Mouse (Mus musculus) skeletal muscle tissue, adult 2 months (tissue): ENCODE data around the gene Hoxa9.

Experiments
- DNase-seq: peaks from one replicate; pipeline ENCODE4 v3.0.0-alpha.2; 2012; ENCODE audit warnings: low read depth, low spot score

Gene Hoxa9

DNA sequence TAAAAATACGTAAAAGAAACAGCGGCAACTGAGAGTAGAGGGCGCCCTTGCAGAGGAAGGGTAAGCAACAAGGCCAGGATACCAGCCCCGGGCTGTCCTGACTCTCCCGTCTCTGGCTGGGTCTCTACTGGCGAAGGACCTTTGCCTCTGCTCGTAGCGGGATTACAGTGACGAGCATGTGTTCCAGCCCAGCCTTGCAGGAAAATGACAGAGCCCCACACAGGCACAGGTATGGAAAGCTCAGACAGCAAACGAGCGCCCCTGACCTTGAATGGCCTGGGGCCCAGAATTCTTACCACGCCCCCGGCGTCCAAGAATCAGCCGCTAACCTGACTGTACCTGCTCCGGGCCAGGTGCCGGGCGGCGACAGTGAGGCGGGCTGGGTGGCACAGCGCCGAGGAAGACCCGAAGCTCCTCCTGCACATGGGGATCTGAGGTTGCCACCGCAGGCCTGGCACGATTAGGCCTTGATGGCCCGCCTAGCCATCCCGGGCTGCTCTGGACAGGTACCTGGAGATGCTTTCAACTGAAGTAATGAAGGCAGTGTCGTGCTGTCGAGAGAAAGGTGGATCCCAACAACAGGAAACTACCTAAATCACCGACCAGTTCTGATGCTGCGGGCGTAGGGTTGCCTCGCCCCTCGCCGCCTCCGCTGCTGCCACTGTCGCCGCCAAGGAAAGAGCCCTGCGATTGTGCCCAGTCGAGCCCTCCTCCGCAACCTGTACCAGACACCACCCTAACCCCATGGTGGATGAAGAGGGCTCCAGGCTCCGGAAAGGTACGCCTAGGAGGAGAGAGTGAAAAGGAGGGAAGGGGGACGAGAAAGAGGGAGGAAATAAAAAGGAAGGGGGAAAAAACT, 1.1 kb downstream of the Hoxa9 start:
- no peak for DNase-seq

DNA sequence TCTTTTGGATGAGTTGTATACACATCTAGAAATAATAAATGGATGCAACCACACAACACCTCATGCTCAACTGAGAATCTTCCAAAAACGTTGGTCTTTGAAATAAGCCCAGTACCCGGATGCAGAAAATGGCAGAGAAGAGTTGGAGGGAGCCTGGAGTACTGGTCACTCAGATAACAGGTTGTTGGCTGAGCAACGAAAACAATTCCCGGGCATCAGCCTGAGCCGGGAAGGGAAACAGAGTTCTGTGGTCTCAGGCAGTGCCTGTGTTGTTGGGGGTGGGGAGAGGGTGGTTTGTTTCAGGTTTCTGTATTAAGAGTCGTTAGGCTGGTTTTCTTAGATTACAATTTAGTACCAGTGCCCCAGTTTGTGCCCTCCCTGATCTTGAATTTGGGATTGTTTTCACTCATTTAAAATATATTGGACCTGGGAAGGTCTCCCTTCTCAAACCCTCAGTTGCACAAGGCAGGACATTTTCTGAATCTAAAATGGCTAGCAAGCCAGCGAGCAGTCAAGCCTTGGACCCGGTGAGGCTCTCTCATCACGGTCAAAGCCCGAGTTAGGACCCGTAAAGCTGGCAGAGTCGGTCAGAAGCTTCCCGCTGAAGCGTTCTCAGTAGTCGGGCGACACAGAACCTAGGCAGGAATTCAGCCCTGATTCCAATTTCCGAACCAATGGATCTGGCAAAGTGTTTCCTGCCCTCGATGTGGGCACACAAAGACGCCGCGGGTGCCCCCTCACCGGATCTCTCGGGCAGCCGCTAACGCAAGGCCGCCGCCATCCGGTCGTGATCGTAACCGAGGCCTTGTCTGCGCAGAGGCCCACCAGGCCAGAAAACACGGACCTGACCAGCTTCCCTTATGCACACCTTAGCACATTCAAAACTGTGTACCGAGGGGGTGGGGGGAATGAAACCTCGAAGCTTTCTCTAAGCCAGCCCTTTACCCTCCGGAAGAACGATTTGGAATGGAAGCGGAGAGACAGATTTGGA, 2.1 kb downstream of the Hoxa9 start:
- DNase-seq = no peak

DNA sequence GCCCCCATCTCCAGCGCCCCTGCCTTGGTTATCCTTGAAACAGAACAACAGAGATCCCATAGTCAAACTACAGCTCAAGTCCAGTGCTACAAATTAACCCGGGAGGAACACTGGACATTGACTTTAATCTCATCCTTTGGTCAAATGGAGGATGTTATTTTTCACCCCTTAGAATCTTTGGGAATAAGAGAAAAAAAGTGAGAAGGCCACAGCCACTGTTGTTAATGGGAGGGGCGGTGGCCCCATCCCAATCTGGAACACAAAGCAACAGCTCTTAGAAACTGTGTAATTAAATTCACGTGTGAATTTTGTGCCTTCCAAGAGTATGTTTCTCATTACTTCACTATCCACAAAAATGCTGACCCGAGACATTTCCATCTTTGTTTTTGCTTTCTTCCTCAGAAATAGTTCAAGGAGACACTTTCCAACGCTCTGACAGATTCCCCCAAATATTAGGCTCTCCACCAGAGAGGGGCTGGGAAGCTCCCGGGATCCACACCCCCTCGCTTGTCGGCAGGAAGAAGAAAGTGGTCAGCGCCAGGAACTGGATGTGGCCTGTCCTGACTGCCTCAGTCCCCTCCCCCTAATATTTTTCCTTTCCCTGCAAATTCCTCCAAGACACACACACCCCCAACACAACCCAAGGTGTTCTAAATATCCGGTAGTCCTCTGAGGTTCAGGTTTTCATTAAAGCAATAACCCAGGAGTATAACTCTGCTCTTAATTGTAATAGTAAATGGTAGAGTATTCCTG, 3.2 kb downstream of the Hoxa9 start:
- no peak for DNase-seq

DNA sequence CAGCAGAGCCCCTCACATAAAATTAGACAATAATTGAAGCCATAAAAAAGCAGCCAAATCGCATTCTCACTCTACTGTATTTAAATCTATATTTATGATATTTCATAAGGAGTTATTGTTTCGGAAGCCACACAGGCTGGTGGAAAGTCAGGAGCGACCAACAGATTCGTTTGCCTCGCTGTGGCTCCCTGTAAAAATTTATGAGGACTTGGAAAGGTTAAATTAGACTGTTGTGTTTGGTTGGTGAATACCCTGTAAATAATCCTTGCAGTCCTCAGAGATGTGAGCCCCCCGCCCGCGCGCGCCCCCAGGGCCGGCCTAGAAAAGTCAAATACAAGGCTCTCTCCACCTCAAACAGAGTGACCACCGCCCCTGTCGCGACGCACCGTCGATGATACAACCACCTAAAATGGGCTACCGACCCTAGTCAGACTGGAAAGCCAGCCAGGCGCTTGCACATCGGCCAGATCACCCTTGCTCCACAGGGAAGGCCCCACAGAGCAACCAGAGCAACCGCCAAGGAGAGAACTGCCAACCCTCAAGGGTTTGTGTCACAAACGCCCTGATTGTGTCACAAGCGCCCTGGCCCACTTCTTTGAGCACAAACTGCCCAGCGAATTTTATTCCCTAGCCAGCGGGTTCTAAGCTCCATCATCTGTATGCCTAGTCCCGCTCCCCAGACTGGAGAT, 4.2 kb downstream of the Hoxa9 start:
- DNase-seq = no peak

DNA sequence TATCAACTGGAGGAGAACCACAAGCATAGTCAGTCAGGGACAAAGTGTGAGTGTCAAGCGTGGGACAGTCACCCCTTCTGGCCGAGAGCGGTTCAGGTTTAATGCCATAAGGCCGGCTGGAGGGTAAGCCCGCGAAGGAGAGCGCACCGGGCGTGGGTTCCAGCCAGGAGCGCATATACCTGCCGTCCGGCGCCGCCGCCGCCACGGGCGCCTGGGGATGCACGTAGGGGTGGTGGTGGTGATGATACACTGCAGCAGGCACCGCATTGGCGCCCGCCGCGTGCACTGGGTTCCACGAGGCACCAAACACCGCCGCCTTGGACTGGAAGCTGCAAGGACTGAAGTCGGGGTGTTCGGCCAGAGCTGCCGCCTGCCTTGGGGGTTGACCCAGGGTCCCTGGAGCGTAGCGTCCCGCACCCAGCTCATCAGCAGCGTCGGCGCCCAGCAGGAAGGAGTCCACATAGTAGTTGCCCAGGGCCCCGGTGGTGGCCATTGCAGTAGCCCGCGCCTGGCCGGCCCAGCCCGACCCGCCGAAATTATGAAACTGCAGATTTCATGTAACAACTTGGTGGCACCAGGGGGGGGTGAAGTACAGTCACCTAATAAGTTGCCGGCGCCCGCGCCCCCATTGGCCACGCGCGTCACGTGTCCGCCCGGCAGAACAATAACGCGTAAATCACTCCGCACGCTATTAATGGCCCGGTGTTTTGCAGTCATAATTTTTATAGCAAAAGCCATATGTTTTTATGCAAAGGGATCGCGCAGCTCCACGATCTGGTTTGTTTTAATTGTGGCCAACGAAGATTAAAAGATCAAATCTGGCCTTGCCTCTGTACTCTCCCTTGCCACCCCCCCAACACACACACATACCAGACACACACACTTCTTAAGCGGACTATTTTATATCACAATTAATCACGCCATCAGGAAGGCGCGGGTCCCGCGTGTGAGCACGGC, 5.0 kb downstream of the Hoxa9 start:
- DNase-seq = peak; percentile 90

DNA sequence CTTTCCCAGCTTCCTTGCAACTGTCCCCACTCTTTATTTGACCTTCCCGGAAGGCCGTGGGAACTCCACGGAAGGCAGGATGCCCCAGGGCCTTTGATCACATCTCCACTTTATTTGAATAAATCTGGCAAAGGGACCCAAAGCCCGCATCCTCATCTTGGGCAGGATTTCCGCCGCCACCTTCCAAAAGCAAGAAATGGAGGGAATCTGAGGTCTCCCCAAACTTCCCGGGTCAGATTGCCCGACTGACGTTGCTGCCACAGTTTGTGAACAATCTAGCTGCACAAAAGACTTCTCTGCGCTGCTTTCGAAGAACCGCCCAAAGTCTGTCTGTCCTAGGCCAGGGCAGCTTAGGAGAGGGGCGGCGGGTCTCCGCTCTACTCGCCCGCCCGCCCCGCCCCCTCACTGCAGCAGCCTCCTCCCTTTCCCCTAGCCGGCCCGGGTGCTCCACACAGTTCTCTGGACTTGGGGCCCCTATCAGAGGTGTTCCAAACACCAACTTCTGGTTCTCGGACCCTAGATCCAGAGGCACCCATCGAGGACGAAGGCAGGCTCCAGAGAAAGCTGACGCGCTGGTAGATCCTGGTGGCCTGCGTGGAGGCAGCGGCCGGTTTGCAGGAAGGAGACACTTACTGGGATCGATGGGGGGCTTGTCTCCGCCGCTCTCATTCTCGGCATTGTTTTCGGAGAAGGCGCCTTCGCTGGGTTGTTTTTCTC, 5.8 kb downstream of the Hoxa9 start:
- no peak for DNase-seq

DNA sequence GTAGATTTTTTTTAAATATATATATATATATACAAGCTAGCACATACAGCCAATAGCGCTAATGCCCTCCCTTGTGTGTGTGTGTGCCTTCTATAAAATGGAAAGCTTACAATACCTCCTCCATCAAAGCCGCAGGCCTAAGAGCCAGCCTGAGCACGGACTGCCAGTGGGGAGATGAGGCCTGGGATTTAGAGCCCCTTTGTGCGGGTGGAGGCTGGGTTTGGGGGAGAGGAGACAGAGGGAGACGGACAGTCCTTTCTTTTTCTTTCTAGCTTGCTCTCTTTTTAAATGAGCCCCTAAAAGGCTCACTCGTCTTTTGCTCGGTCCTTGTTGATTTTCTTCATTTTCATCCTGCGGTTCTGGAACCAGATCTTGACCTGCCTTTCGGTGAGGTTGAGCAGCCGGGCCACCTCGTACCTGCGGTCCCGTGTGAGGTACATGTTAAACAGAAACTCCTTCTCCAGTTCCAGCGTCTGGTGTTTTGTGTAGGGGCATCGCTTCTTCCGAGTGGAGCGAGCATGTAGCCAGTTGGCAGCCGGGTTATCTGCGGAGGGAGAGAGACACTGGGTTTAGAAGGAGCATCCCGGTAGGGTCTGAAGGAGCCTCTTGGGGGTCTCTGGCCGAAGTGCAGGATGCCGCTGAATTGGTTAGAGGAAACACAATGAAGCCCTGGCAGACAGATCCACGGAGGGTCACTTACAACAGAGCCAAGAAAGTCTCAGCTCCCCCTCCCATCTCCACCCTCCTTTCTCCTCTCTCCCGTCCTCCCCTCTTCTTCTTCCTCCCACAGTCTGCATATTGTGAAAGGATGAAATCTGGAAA, 6.7 kb downstream of the Hoxa9 start:
- DNase-seq = no peak

DNA sequence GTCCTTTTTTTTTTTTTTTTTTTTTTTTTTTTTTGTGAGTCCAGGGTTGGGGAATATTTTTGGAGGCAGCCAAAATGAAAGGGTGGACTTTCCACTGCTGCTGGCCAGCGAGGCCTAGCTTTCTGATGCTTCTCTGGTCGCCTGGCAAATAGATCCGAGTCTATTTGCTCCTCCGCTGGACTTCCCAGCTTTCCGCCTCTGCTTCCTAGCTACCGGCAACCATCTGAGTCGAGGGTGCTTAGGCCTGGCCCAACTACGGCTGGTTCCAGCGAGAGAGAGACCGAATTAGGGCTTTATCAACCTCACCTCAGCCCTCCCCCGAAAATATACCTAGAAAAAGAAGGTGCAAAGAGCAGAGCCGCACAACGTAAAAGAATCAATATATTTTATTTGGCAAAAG, 8.2 kb downstream of the Hoxa9 start:
- DNase-seq = no peak

DNA sequence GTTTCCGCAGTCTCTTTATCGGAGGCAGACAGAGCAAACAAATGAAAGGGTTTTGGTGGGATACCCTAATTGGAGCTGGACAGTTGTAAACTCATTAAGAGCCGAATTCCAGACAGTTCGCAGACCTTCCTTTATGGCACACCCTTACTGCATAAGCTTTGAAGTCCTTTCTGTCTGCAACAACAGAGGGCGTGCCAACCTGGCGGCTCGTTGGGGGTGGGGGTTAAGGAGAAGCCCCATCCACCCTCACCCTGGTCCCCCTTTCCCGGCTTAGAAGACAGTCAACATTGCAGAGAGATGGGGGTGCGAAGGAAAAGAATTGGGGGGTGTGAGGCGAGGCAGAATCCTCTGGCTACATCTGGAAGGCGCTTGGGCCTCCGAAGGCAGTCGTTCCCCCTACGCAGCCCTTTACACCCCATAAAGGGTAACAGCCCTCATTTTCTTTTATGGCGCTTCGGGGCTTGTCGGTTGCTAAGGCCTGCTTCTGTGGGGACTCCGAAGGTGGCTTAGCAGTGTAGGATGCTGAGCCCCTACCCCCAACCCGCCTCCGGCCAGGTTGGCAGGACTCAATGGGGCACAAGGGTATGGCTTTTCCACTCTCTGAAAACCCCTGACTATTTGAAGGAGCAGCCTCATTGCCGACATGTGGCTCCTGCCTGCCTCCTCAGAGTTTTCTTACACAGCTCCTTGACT, 8.8 kb downstream of the Hoxa9 start:
- no peak for DNase-seq

DNA sequence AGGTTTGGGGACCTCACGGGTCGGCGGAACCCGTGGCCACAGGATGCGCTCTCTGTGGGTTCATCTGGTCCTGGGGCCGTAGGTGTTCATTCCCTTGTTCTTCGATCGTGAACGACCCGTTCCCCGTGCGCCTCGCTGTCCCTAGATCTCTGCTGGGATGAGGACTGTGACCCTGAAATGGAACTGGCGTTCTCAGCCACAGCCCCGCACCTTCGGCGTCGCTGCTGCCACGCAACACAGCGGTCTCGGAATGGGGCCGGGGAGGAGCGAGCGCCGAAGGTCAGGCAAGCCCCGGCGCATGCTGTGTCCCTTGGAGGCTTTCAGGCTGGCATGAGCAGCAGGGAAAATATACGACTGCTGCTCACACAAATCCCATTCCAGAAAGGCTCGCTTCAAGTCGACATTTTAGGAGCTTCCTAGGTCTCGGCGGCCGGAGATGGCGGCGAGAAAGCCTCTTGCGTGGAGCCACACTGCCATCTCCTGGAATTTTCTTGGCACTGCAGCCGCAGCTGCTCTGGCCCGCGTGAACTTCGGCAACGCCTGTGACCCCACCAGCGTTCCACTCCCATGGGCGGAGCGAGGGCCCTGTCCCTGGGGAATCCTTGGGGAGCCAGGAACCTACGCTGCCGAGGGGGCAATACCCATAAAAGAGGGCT, 9.4 kb downstream of the Hoxa9 start, which contains the start of gene Hoxa7:
TSS of gene Hoxa7 (minus strand) at position 518 of the 656 bp plus-strand sequence.
- DNase-seq = peak; percentile 96

DNA sequence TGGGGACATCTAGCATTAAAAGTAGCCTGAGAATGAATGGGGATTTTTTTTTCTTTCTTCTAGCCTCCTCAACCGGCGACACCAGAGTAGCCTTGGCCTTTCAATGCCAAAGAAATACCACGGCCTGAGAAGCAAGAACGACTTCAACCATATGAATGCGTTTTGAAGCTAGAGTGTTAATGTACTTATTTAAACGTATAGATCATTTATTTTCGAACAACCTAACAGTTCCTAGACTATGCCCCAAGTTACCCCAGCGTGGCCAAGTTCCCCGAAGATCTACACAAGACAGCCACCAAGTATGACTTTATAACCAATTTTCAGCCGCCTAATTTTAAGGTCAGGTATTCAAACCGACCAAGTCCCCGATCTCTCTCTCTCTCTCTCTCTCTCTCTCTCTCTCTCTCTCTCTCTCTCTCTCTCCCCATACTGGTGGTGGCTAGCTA, 10.0 kb downstream of the Hoxa9 start:
- no peak for DNase-seq

DNA sequence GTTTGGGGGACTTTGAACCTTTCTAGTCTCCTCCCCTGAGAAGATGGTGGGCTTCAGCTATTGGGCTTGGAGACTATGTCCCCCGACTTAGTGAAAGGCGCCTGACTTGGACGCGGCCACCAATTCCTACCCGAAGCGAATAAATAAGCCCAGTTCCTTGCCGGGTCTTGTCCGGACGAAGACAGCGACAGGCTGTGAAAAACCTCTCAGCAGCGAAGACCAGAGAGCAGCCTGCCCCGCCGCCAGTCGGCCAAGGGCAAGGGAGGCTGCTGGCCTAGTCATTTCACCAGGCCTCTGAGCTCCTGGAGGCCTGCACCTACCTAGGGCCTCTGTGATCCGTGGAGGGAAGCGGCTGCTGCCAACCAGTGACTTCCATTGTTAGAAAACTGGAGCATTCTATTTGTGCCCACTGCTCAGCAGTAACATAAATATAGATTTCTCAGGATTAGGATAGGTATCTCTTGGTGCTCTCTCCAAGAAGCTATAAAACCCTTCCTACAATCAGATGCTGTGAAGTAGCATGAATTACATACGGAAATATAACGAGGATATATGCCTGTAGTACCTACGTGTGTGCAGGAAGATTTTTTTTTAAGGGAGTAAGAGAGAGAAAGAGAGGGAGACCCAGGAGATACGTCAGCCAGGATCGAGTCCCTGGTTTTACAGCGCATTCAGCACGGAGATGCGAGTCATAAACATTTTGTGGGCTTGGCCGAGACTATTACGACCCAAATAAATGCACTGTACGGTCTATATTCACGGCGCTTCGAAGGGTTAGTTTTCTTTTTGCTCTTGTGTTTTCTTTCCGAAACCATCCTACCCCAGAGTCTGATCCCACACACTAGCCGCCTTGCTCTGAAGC, 10.7 kb downstream of the Hoxa9 start:
- no peak for DNase-seq

DNA sequence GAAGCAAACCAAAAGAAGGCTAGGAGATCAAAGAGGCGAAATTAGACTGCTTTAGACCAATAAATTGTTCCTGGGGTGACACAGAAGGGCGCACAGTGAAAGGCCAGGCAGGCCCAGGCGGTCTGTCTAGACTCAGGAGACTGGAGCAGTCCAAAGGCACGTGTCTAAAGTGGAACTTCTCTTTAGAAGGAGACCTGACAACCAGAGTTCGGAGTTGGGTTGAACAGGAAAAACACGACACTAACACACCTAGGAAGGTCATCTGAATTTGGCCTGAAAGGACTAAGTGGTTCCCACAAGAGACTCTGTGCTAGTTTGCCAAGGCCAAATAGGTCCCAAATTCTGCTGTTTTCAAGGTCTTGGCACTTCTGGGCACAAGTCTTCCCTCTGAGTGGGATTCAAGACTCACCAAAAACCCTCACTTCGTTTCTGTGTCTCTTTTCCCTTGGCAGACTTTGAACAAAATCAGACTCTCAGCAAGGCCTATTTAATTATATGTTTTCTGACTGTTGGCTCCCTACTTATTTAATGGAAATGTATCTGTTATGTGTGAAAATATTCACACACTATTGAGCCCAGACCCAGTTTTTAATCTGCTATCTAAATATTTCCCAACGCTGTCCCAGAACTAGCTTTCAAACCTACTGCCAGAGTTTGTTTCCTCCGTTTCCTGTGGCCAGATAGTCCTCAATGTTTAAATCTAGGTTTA, 11.5 kb downstream of the Hoxa9 start:
- DNase-seq = no peak

DNA sequence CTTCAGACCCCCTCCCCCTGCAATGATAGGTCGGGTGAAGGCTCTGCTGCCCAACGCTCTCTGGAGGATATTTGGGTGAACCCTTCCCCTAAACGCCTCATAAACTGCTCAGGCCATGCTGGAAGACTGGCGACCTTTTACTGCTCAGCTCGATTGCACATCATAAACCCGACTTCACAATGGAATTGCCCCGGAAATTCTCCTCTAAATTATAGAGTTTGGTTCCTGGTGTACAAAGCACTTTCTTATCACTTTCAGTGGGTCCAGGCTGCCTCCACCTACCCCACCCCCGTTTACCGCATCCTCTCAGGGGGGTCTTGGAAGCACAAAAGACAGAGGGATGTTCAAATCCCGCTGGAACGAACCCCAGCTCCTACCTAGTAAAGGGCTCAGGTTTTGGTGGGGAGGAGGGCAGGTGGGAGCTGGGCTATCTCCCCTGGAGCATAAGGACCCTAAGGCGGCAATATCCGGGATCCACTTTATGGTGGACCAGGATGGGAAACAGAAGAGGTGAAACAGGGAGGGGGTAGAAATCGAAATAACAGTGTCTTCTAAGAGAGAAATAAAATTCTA, 12.2 kb downstream of the Hoxa9 start:
- DNase-seq = no peak
